Mouse (Mus musculus) left cerebral cortex, adult 2 months (tissue): ENCODE measurements at regions not wholly inside any gene's neighbourhood (a gene's known extent, or its start where the extent isn't known, plus 50 kb on each side); places are given as distances from the start of the nearest gene placed in this dataset.

Experiments
- DNase-seq, 2 experiments: peaks; one replicate each; pipeline ENCODE4 v3.0.0; 2021 to 2022; ENCODE audit warnings: low spot score in 2 of 2, mixed read lengths in 1 of 2; ENCODE audit errors: extremely low spot score in 1 of 2
- H3K27ac ChIP-seq: fragments of 200-600 bp; 2 replicates; pipeline ENCODE4 v1.8.1; 2022
- H3K4me3 ChIP-seq: fragments of 200-600 bp; 2 replicates; pipeline ENCODE4 v1.8.1; 2022
- CTCF ChIP-seq: fragments of 200-600 bp; IDR thresholded peaks from 2 replicates; pipeline ENCODE4 v1.8.1; 2022; ENCODE audit warnings: antibody characterized with exemption, mild to moderate bottlenecking, moderate library complexity
- intact Hi-C: fragments of 180-260 bp; cut with DNase I; formaldehyde crosslinking; loops from one replicate; pipeline ENCODE4 v1.15.1; 2025

GRCm38 (mm10) chr4:75812266-75812665 lies 534.2 kb upstream of the Dmac1 start:
- TF ChIP-seq CTCF: no peak
- intact Hi-C loops: no loop called here
- Histone ChIP-seq H3K4me3 (no peak overlapping the region), H3K27ac (no peak overlapping the region)
- no peak for DNase-seq

- H3K27ac ChIP-seq: no peak overlapping the region
- peak in 1 of 2 experiments; percentile 9 for DNase-seq
- H3K4me3 ChIP-seq: no peak overlapping the region
- intact Hi-C loops: no loop called here
- no peak for TF ChIP-seq CTCF
These were observed 523.8 kb upstream of the Dmac1 start for GRCm38 (mm10) chr4:75801870-75802269.

GRCm38 (mm10) chr4:75801156-75801555 lies 523.1 kb upstream of the Dmac1 start:
- DNase-seq: no peak
- intact Hi-C loops: no loop called here
- TF ChIP-seq CTCF: no peak
- H3K4me3 ChIP-seq: no peak overlapping the region
- H3K27ac ChIP-seq: no peak overlapping the region

GRCm38 (mm10) chr4:75791789-75792188 lies 513.7 kb upstream of the Dmac1 start:
- TF ChIP-seq CTCF: no peak
- intact Hi-C loops: no loop called here
- H3K4me3 ChIP-seq: no peak overlapping the region

GRCm38 (mm10) chr4:75790920-75791589 lies 513.0 kb upstream of the Dmac1 start:
- TF ChIP-seq CTCF: no peak
- intact Hi-C loops: no loop called here
- H3K27ac ChIP-seq: no peak overlapping the region
- DNase-seq: no peak
- H3K4me3 ChIP-seq: no peak overlapping the region

More at GRCm38 (mm10) chr4:75791789-75792188, 513.7 kb upstream of the Dmac1 start:
- no peak for DNase-seq
- H3K27ac ChIP-seq: no peak overlapping the region

- DNase-seq: no peak
- H3K4me3 ChIP-seq: no peak overlapping the region
- TF ChIP-seq CTCF: no peak
- no peak overlapping the region for H3K27ac ChIP-seq
- intact Hi-C loops: no loop called here
These were observed 509.3 kb upstream of the Dmac1 start for GRCm38 (mm10) chr4:75787405-75787804.

GRCm38 (mm10) chr4:75786391-75786790 lies 508.3 kb upstream of the Dmac1 start:
- intact Hi-C loops: no loop called here
- no peak for DNase-seq
- no peak for TF ChIP-seq CTCF
- Histone ChIP-seq H3K4me3 (no peak overlapping the region), H3K27ac (no peak overlapping the region)

GRCm38 (mm10) chr4:75779492-75779891 lies 501.4 kb upstream of the Dmac1 start:
- intact Hi-C loops: no loop called here
- TF ChIP-seq CTCF: no peak
- Histone ChIP-seq H3K4me3 (no peak overlapping the region), H3K27ac (no peak overlapping the region)
- DNase-seq: no peak

GRCm38 (mm10) chr4:75764141-75764540 lies 486.0 kb upstream of the Dmac1 start:
- no peak overlapping the region for H3K4me3 ChIP-seq
- TF ChIP-seq CTCF: no peak
- intact Hi-C loops: no loop called here
- H3K27ac ChIP-seq: no peak overlapping the region
- DNase-seq: no peak

GRCm38 (mm10) chr4:75744605-75745004 lies 466.5 kb upstream of the Dmac1 start:
- TF ChIP-seq CTCF: no peak
- Histone ChIP-seq H3K4me3 (no peak overlapping the region), H3K27ac (no peak overlapping the region)
- no peak for DNase-seq
- intact Hi-C loops: no loop called here

- intact Hi-C loops: no loop called here
- H3K4me3 ChIP-seq: no peak overlapping the region
- DNase-seq: no peak
- no peak overlapping the region for H3K27ac ChIP-seq
- no peak for TF ChIP-seq CTCF
These were observed 463.5 kb upstream of the Dmac1 start for GRCm38 (mm10) chr4:75741585-75741984.

GRCm38 (mm10) chr4:75730798-75731400 lies 452.8 kb upstream of the Dmac1 start:
- no peak overlapping the region for H3K4me3 ChIP-seq
- intact Hi-C loops: no loop called here
- H3K27ac ChIP-seq: no peak overlapping the region
- no peak for DNase-seq
- no peak for TF ChIP-seq CTCF

GRCm38 (mm10) chr4:75714652-75715051 lies 436.5 kb upstream of the Dmac1 start:
- intact Hi-C loops: no loop called here
- Histone ChIP-seq H3K4me3 (no peak overlapping the region), H3K27ac (no peak overlapping the region)
- no peak for TF ChIP-seq CTCF
- DNase-seq: no peak
